Mouse (Mus musculus) hindbrain, embryonic 12.5 days (tissue): ENCODE data around the gene Ltbp4. TPM values are rescaled to one million over a fixed set of nuclear protein-coding genes. Genes with fewer than 3 reads are reported as not detected.

Source experiments
- ATAC-seq: fragments of 200-750 bp; cut with Nextera tagmentation; 2 replicates; pipeline ENCODE4 v1.8.0; 2017; ENCODE audit warnings: moderate TSS enrichment; ENCODE audit not compliant: low FRiP score
- H3K27ac ChIP-seq: fragments of 300-500 bp; sonication (generic); 2 replicates; pipeline ENCODE4 v1.5.1; 2016; ENCODE audit warnings: mild to moderate bottlenecking
- H3K27me3 ChIP-seq: fragments of 300-500 bp; sonication (generic); 2 replicates; pipeline ENCODE4 v1.6.1; 2016; ENCODE audit warnings: mild to moderate bottlenecking
- H3K36me3 ChIP-seq: fragments of 300-500 bp; sonication (generic); 2 replicates; pipeline ENCODE4 v1.6.1; 2016; ENCODE audit warnings: mild to moderate bottlenecking
- H3K4me1 ChIP-seq: fragments of 300-500 bp; sonication (generic); 2 replicates; pipeline ENCODE4 v1.6.1; 2016
- H3K4me2 ChIP-seq: fragments of 300-500 bp; sonication (generic); replicated peaks from 2 replicates; pipeline ENCODE4 v1.6.1; 2016; ENCODE audit warnings: mild to moderate bottlenecking
- H3K4me3 ChIP-seq: fragments of 300-500 bp; sonication (generic); 2 replicates; pipeline ENCODE4 v1.5.1; 2016; ENCODE audit warnings: mild to moderate bottlenecking
- H3K9ac ChIP-seq: fragments of 300-500 bp; sonication (generic); 2 replicates; pipeline ENCODE4 v1.6.1; 2016; ENCODE audit warnings: mild to moderate bottlenecking, moderate library complexity
- H3K9me3 ChIP-seq: fragments of 300-500 bp; sonication (generic); replicated peaks from 2 replicates; pipeline ENCODE4 v1.6.1; 2016; ENCODE audit warnings: mild to moderate bottlenecking
- WGBS: fragments of 180-500 bp; shearing (Covaris S2); methylation state at CpG from one replicate; pipeline ENCODE4 v1.1.7; 2016; 5-methylcytosine and 5-hydroxymethylcytosine counted together
- polyA plus RNA-seq: library from polyadenylated mRNA; unstranded; fragments of >200 nt; fragmentation: Nextera tagmentation; extraction: Ambion mirVana; gene quantifications from 2 replicates; pipeline ENCODE4 v1.2.1, GENCODE M21; 2016

Ltbp4 gene
- polyA plus RNA-seq, 1 experiment from 2014 or later: 8.7 TPM

DNA sequence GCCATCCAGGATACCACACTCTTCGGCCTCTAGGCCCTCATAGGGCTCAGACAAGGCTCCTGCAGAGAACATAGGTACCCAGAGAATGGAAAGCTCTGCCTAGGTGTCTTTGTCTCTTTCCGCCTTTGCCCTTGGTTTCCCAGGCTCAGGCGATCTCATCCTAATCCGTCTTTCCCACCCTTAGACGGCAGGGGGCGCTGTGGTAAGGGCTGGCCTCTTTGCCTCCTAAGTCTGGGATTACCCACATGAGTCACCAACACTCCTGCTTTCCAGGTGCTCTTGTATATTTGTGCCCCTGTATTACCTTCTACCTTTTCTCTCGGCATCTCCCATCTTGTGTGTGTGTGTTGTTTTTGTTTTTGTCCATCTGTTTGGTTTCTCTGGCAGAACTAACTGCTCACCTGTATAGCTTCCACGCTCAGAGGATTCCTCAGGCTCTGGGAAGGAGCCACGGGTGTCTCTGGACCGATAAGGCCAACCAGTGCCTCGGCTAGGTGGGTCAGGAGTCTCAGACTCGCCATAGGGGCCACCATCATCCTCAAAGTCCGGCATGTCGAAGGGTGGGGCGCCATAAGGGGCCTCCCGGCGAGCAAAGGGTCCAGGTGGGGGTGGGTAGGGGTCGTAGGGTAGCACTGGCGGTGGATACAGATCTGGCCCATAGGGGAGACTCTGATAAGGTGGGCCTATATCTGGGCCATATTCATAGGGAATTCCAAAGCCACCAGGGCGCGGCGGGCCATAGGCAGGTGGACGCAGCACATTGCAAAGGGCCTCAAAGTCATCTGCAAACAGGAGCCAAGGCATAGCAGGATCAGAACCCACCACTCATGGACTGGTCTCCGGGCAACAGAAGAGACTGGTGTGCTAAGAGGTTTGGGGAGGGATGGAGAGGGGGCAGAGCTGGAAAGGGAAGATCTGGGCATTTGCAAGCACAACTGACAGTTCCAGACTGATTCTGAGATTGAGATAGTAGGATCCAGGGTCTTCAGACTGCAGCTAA is 31.0 kb downstream of the Ltbp4 start:
- H3K36me3 ChIP-seq: no peaks in the 10 kb centered on the region
- no peaks in the 10 kb centered on the region for H3K9me3 ChIP-seq
- peaks cover 36% of the 10 kb centered on the region for H3K27me3 ChIP-seq
- WGBS: 75% methylated on average over 24 of the region's 24 CpGs
- no peak overlapping the region for H3K4me3 ChIP-seq
- no peak overlapping the region for H3K27ac ChIP-seq
- H3K4me1 ChIP-seq: peaks cover 14% of the 10 kb centered on the region
- no peak for ATAC-seq
- no peak overlapping the region for H3K4me2 ChIP-seq
- H3K9ac ChIP-seq: no peak overlapping the region

DNA sequence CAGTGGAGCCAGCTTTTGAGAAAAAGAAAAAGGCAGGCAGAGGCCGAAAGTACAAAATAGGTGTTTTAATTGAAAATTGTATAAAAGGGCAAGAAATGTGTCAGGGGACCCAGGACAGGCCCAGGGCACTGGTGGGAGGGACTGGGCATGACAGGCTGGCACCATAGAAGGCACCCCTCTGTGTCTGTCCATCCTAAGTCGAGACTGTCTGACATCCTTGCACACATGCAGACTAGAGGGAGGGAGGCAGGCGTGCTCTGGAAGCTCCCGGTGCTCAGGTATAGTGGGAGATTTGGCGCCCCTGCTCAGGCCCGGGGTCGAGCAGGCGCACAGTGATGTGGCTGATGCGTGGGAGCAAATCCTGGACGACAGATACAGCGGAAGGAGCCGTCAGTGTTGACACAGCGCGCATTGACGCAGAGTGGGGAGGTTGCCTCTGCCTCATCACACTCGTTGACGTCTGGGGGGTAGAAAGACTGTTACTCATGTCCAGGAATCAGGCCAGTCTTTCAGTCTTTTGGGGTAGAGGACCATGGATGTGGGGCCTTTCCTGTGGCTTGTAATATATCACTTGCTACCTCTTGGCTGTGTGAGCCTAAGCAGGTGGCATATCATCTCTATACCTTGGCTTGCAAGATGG is 32.3 kb downstream of the Ltbp4 start:
- Histone ChIP-seq H3K36me3 (no peaks in the 10 kb centered on the region), H3K27me3 (peaks cover 23% of the 10 kb centered on the region), H3K4me1 (peaks cover 8% of the 10 kb centered on the region), H3K4me2 (no peak overlapping the region), H3K9ac (no peak overlapping the region), H3K4me3 (no peak overlapping the region), H3K27ac (no peak overlapping the region), H3K9me3 (no peaks in the 10 kb centered on the region)
- no peak for ATAC-seq
- WGBS: 91% methylated on average over 17 of the region's 17 CpGs

DNA sequence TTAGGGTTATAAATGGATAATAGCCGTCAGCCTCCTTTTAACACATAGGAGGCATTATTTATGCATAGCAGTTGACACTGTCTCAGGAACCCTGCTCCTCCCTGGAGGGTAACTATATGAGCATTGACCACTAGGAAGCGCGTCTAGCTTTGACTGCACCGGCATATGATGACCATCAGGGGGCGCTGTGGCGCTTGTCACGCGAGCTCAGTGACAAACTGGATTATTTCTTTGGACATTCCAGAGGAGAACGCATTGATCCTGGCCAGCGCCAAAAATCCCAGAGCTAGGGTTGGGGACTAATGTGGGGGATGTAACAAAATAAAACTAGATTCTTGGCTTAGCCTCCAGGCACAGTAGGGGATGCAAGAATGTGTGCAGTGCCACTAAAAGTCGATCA is 35.3 kb downstream of the Ltbp4 start:
- WGBS: 12% methylated on average over 11 of the region's 11 CpGs
- no peaks in the 10 kb centered on the region for H3K9me3 ChIP-seq
- no peak for ATAC-seq
- H3K4me2 ChIP-seq: no peak overlapping the region
- no peaks in the 10 kb centered on the region for H3K36me3 ChIP-seq
- H3K27ac ChIP-seq: no peak overlapping the region
- H3K4me3 ChIP-seq: no peak overlapping the region
- H3K4me1 ChIP-seq: no peaks in the 10 kb centered on the region
- peaks cover 13% of the 10 kb centered on the region for H3K27me3 ChIP-seq
- H3K9ac ChIP-seq: no peak overlapping the region

DNA sequence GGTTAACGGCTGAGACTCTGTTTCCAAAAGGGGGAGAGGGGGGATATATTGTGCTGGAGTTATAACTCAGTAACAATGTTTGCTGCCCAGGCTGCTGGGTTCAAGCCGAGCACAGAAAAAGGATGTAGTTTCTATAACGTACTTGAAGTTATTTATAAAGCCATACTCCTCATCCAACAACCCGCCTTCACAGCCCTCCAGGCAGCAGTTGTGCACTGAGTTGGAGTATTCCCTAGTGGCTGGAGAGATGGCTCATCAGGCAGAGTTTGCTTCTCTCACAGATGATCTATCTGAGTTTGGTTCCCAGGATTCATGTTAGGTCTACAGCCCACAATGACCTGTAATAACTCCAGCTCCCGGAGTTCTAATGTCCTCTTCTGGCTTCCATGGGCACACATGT is 36.7 kb downstream of the Ltbp4 start:
- WGBS: 82% methylated on average over 5 of the region's 5 CpGs
- ATAC-seq: no peak
- H3K27ac ChIP-seq: no peak overlapping the region
- H3K27me3 ChIP-seq: peaks cover 9% of the 10 kb centered on the region
- no peaks in the 10 kb centered on the region for H3K4me1 ChIP-seq
- no peak overlapping the region for H3K9ac ChIP-seq
- no peak overlapping the region for H3K4me3 ChIP-seq
- H3K4me2 ChIP-seq: no peak overlapping the region
- no peaks in the 10 kb centered on the region for H3K36me3 ChIP-seq
- no peaks in the 10 kb centered on the region for H3K9me3 ChIP-seq

DNA sequence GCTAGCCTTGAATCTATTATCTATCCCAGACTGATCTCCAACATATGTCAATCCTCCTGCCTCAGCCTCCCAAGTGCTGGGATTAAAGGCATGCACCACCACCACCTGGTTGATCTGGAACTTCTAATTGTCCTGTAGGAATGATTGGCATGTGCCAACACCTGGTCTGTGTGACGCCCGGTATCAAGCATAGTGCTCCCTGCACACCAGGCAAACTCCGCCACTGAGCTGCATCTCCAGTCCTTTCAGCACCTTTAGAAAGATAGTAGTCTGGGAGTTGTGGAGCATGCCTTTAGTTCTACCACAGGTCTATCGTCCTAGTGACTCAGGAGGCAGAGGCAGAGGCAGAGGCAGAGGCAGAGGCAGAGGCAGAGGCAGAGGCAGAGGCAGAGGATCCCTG is 37.1 kb downstream of the Ltbp4 start:
- H3K9ac ChIP-seq: no peak overlapping the region
- H3K27me3 ChIP-seq: peaks cover 8% of the 10 kb centered on the region; the same call in 1 of the 2 replicates
- WGBS: 86% methylated on average over 4 of the region's 4 CpGs
- no peaks in the 10 kb centered on the region for H3K4me1 ChIP-seq
- H3K27ac ChIP-seq: no peak overlapping the region
- H3K36me3 ChIP-seq: no peaks in the 10 kb centered on the region
- H3K9me3 ChIP-seq: no peaks in the 10 kb centered on the region
- H3K4me2 ChIP-seq: no peak overlapping the region
- H3K4me3 ChIP-seq: no peak overlapping the region
- ATAC-seq: no peak

DNA sequence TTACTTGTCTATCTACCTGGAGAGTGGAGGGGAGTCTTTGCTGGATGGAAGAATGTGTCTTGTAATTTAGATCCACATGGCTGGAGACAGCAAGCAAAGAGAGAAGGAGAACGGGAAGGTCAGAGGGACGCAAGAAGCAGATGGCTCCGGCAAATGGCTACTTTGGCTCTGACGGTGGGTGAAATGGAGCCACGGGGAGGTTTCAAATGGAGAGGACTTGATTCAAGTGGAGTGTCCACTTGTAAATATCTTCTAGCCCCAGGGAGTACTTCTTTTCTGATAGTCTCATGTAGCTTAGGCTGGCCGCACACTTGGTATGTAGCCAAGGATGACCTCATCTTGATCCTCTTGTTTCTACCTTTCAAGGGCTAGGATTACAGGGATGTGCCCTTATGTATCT is 38.7 kb downstream of the Ltbp4 start:
- H3K9ac ChIP-seq: no peak overlapping the region
- H3K4me3 ChIP-seq: no peak overlapping the region
- H3K27me3 ChIP-seq: peaks cover 8% of the 10 kb centered on the region; the same call in 1 of the 2 replicates
- H3K4me1 ChIP-seq: no peaks in the 10 kb centered on the region
- H3K4me2 ChIP-seq: no peak overlapping the region
- H3K36me3 ChIP-seq: no peaks in the 10 kb centered on the region
- no peaks in the 10 kb centered on the region for H3K9me3 ChIP-seq
- WGBS: 86% methylated on average over 6 of the region's 6 CpGs
- no peak for ATAC-seq
- H3K27ac ChIP-seq: no peak overlapping the region

DNA sequence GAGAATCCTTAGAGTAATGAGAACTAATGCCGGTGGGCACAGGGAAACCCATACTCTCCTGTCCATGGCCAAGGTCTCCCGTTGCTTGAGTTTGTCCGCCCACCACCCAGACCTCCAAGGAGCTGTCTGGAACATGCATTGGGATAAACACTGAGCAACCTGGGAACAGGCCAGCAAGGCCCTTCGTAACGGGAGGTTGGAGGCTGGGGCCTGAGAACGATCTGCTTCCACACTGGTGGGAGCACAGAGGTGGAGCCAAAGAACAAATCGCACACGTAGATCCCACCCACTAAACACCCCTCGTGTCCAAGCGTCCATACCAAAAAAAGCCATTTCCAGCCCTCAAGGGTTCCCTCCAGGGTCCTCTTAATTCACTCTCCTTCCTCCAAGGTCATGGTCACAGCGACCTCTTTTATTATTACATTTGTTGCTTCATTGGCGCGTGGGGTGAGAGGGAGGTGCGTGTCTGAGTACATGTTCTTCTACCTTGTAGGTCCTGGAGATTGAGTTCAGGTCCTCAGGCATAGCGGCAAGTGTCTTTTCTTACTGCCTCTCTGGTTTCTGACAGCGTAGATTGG is 39.4 kb downstream of the Ltbp4 start:
- no peak overlapping the region for H3K9ac ChIP-seq
- H3K9me3 ChIP-seq: no peaks in the 10 kb centered on the region
- no peak for ATAC-seq
- peaks cover 8% of the 10 kb centered on the region; the same call in 1 of the 2 replicates for H3K27me3 ChIP-seq
- no peak overlapping the region for H3K4me3 ChIP-seq
- no peaks in the 10 kb centered on the region for H3K4me1 ChIP-seq
- 84% methylated on average over 16 of the region's 16 CpGs for WGBS
- H3K36me3 ChIP-seq: no peaks in the 10 kb centered on the region
- no peak overlapping the region for H3K27ac ChIP-seq
- H3K4me2 ChIP-seq: no peak overlapping the region

DNA sequence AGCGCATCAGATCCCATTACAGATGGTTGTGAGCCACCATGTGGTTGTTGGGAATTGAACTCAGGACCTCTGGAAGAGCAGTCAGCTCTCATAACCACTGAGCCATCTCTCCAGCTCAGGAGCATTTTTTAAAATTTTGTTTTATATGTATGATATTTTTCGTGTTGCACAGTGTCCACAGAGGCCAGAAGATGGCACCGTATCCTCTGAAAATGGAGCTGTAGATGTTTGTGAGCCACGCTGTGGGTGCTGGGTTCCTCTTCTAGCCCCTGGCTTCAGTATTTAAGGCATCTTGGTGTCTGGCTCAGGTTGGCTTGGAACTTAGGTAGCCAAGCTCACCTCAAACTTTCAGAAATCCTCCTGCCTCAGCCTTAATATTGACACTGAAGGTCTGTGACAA is 41.0 kb downstream of the Ltbp4 start:
- no peak for ATAC-seq
- H3K9ac ChIP-seq: no peak overlapping the region
- H3K36me3 ChIP-seq: no peaks in the 10 kb centered on the region
- WGBS: 93% methylated on average over 4 of the region's 4 CpGs
- H3K27me3 ChIP-seq: no peaks in the 10 kb centered on the region
- no peak overlapping the region for H3K27ac ChIP-seq
- no peaks in the 10 kb centered on the region for H3K9me3 ChIP-seq
- no peaks in the 10 kb centered on the region for H3K4me1 ChIP-seq
- no peak overlapping the region for H3K4me2 ChIP-seq
- no peak overlapping the region for H3K4me3 ChIP-seq

DNA sequence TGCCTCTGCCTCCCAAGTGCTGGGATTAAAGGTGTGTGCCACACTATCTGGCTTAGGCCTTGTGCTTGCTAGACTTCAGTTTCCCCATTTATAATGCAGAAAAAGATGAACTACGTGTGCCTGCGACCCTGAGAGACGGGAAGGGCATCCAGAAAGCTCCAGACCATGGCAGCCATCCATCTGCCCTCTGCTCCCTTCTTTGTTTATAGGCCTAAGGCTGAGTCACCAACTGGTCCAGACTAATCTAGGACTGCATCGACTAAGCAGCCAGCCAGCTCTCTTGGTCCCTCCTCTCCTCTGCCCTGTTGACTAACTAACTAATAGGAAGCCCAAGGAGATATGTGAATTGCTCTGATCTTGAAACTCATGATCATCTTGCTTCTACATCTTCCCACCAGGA is 41.5 kb downstream of the Ltbp4 start:
- ATAC-seq: no peak
- Histone ChIP-seq H3K27me3 (no peaks in the 10 kb centered on the region), H3K4me1 (no peaks in the 10 kb centered on the region), H3K9ac (no peak overlapping the region), H3K9me3 (no peaks in the 10 kb centered on the region), H3K27ac (no peak overlapping the region), H3K36me3 (no peaks in the 10 kb centered on the region), H3K4me2 (no peak overlapping the region), H3K4me3 (no peak overlapping the region)
- WGBS: 83% methylated on average over 4 of the region's 4 CpGs

DNA sequence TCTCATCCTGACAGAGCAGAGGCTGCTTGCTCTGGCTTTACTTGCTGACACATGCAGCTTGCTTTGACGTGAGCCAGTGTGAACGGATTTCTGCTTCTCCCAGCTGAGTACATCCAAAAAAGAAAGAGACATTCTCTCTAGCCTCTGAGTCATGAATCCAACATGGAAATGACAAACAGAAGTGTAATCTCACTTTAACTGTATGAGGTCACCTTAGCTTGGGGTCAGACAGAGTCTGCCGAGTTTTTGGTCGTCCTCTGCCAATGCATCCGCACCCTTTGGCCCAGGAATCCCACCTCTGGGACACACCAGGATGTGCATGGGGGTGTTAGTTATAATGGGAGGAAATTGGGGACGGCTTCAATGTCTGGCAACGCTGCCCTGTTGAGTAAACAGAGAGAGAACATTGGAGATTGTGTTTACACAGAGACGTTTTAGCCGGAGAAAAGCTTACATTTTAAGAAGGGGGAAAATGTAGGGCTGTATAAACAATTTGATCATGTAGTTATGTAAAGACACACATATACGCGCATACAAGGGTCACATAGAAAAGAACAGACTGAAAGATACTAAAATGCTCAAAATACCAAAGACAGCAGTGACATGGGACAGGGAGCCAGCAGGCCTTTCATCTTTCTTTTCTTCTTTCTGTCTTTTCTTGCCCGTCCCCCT is 45.6 kb downstream of the Ltbp4 start:
- Histone ChIP-seq H3K27me3 (no peaks in the 10 kb centered on the region), H3K4me3 (no peak overlapping the region), H3K4me1 (no peaks in the 10 kb centered on the region), H3K9ac (no peak overlapping the region), H3K36me3 (no peaks in the 10 kb centered on the region), H3K4me2 (no peak overlapping the region), H3K27ac (no peak overlapping the region), H3K9me3 (no peaks in the 10 kb centered on the region)
- ATAC-seq: no peak
- WGBS: 63% methylated on average over 12 of the region's 12 CpGs

DNA sequence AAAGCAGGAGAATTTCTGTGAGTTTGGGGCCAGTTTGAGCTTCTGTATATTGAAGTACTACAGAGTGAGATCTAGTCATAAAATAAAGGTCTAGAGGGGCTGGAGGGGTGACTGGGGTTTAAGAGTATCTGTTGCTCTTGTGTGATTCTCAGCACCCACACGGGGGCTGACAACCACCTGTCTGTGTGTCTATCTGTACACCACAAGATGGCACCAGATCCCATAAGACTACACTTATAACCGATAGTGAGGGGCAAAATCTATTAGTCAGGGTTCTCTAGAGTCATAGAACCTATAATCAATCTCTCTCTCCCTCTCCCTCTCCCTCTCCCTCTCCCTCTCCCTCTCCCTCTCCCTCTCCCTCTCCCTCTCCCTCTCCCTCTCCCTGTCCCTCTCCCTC is 46.9 kb downstream of the Ltbp4 start:
- 73% methylated on average over 2 of the region's 2 CpGs for WGBS
- H3K27ac ChIP-seq: no peak overlapping the region
- no peaks in the 10 kb centered on the region for H3K27me3 ChIP-seq
- ATAC-seq: no peak
- H3K4me1 ChIP-seq: no peaks in the 10 kb centered on the region
- no peak overlapping the region for H3K4me3 ChIP-seq
- no peak overlapping the region for H3K4me2 ChIP-seq
- no peak overlapping the region for H3K9ac ChIP-seq
- no peaks in the 10 kb centered on the region for H3K9me3 ChIP-seq
- no peaks in the 10 kb centered on the region for H3K36me3 ChIP-seq

DNA sequence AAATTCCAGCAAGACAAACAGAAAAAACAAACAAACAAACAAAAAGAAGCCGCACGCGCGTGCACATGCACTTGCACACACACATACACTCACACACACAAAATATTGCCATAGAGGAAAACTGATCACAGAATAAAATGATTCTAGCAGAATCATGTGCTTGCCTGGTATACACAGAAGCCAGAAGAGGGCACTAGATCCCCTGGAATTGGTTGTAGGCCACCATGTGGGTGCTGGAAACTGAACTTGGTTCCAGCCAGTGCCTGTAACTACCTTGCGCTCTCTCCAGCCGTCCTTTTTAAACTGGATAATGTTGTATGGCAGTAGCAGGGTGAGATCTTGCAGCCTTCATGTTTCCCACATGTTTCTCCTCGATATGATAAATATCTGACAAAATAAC is 48.8 kb downstream of the Ltbp4 start:
- Histone ChIP-seq H3K9me3 (no peaks in the 10 kb centered on the region), H3K36me3 (no peaks in the 10 kb centered on the region), H3K4me2 (no peak overlapping the region), H3K9ac (no peak overlapping the region), H3K27ac (no peak overlapping the region), H3K27me3 (peaks cover 7% of the 10 kb centered on the region; the same call in 1 of the 2 replicates), H3K4me1 (no peaks in the 10 kb centered on the region), H3K4me3 (no peak overlapping the region)
- WGBS: 88% methylated on average over 7 of the region's 7 CpGs
- no peak for ATAC-seq
